Mouse (Mus musculus): Measurements from ENCODE around the gene 1300017J02Rik. TPM values are rescaled to one million over a fixed set of nuclear protein-coding genes. Genes with fewer than 3 reads are reported as not detected.

1300017J02Rik gene
- polyA plus RNA-seq, 1 experiment from 2014 or later = 1.9 TPM

DNA sequence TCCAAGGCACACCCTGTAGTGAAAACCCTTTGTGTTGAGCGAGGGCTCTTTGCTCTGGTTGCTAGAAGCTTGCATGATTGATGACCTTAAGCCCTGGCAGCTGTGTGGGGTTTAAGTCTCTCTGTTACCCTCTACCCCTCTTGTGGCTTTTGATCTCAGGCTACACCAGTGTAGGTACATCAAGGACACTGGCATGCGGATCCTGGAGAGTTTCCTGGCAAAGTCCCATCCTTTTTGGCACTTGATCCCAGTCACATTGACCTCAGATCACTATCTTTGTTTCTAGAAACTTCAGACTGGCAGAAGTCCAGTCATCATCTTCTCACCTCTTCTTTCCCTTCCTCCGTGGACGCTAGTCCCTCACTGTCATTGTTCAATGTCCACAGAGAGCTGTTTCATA lies 56.3 kb downstream of the 1300017J02Rik start:
- 60% methylated on average over 4 of the region's 4 CpGs for WGBS
- H3K4me3 ChIP-seq (ENCODE audit: low read depth, low read length) = no peak overlapping the region
- DNase-seq (ENCODE audit: low spot score) (no peak), ATAC-seq (ENCODE audit: insufficient number of reproducible peaks, low FRiP score, low TSS enrichment, low read depth) (no peak)
- H3K9me3 ChIP-seq (ENCODE audit: control insufficient read depth, low read length) = peaks cover 2% of the 10 kb centered on the region; the same call in 1 of the 2 replicates
- no peak overlapping the region for H3K27ac ChIP-seq (replicated peaks; ENCODE audit: low read depth, low read length)
- H3K27me3 ChIP-seq (ENCODE audit: control insufficient read depth, insufficient read depth, low read length) = no peaks in the 10 kb centered on the region
- H3K4me1 ChIP-seq (ENCODE audit: control insufficient read depth, insufficient read depth, low read length) = no peaks in the 10 kb centered on the region
- H3K36me3 ChIP-seq (ENCODE audit: control insufficient read depth, insufficient read depth, low read length) = no peaks in the 10 kb centered on the region
- H3K9ac ChIP-seq (ENCODE audit: low read length) = no peak overlapping the region
- no peak overlapping the region for H3K4me2 ChIP-seq (ENCODE audit: low read depth, severe bottlenecking)

DNA sequence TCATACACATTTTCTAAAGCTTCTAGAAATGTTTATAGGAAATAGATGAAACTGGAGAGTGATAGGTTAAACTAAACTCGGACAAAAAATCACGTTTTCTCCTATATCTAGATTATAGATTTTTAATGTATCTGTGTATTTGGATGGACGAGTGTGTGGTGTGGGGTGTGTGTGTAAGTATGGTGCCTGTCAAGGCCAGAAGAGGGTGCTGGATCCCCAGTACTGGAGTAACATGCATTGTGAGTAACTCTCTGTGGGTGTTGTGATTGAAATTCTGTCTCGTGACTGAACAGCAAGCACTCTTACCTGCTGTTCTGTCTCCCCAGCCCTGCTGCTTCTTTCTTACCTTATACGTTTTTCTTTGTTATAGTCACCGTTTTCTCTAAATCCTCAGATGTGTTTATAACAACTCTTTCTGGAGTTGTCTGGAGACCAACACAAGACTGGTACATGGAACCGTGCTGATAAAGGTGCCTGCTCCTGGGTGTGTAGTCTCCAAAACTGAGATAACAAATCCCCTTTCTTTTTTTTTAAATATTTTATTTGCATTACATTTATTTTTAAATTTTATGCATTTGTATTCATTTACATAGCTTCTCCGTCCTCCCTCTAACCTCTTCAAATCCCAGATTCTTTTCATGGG lies 58.2 kb downstream of the 1300017J02Rik start:
- 87% methylated on average over 8 of the region's 8 CpGs for WGBS
- H3K4me1 ChIP-seq (ENCODE audit: control insufficient read depth, insufficient read depth, low read length) = no peaks in the 10 kb centered on the region

DNA sequence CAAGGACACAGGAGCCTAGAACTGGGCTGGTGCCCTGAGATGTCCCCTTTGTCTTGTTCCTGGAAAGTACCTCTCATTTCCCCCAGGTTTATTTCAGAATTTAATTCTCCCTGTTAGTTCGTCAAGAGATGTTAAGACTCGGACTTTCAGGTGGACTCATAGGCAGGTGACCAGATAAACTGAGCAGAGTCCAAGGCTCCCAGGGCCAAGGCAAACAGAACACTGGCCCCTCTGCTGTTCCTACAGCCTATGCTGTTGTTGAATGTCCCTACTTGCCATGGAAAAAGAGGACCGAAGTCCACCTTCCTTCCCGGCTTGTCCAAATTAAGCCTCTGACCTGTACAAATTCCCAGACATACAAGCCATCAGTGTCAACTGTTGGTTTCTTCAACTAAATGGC lies 61.2 kb downstream of the 1300017J02Rik start:
- no peaks in the 10 kb centered on the region for H3K36me3 ChIP-seq (ENCODE audit: control insufficient read depth, insufficient read depth, low read length)
- DNase-seq (ENCODE audit: low spot score) = no peak
- WGBS = 88% methylated on average over 4 of the region's 4 CpGs
- no peak overlapping the region for H3K4me3 ChIP-seq (ENCODE audit: low read depth, low read length)
- no peaks in the 10 kb centered on the region for H3K9me3 ChIP-seq (ENCODE audit: control insufficient read depth, low read length)
- no peak overlapping the region for H3K27ac ChIP-seq (replicated peaks; ENCODE audit: low read depth, low read length)
- no peaks in the 10 kb centered on the region for H3K27me3 ChIP-seq (ENCODE audit: control insufficient read depth, insufficient read depth, low read length)
- ATAC-seq (ENCODE audit: insufficient number of reproducible peaks, low FRiP score, low TSS enrichment, low read depth) = no peak
- H3K4me1 ChIP-seq (ENCODE audit: control insufficient read depth, insufficient read depth, low read length) = no peaks in the 10 kb centered on the region
- no peak overlapping the region for H3K4me2 ChIP-seq (ENCODE audit: low read depth, severe bottlenecking)
- H3K9ac ChIP-seq (ENCODE audit: low read length) = no peak overlapping the region

More for the DNA sequence above, 58.2 kb downstream of the 1300017J02Rik start:
- Histone ChIP-seq H3K9me3 (ENCODE audit: control insufficient read depth, low read length) (no peaks in the 10 kb centered on the region), H3K27ac (replicated peaks; ENCODE audit: low read depth, low read length) (no peak overlapping the region), H3K36me3 (ENCODE audit: control insufficient read depth, insufficient read depth, low read length) (no peaks in the 10 kb centered on the region), H3K9ac (ENCODE audit: low read length) (no peak overlapping the region), H3K4me3 (ENCODE audit: low read depth, low read length) (no peak overlapping the region), H3K4me2 (ENCODE audit: low read depth, severe bottlenecking) (no peak overlapping the region), H3K27me3 (ENCODE audit: control insufficient read depth, insufficient read depth, low read length) (no peaks in the 10 kb centered on the region)
- no peak for DNase-seq (ENCODE audit: low spot score)
- no peak for ATAC-seq (ENCODE audit: insufficient number of reproducible peaks, low FRiP score, low TSS enrichment, low read depth)

DNA sequence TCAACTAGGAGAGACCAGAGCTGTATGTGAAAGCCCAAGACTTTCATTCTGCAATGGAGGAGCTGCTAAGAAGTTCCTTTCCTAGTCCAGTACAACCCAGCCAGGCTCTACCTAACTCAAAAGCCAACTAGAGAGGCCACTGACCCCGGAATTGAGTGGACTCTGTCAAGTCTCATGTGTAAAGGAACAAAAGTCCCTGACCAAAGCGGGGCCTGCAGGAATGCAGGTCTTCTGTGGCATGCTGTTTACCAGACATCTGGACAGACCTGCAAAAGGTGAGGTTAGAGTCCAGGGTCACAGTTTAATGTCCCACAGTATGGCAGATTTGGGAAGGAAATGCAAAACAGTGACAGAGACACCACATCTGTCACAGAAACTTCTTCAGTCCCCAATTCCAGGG lies 63.7 kb downstream of the 1300017J02Rik start:
- H3K27me3 ChIP-seq (ENCODE audit: control insufficient read depth, insufficient read depth, low read length) = no peaks in the 10 kb centered on the region
- H3K9ac ChIP-seq (ENCODE audit: low read length) = no peak overlapping the region
- ATAC-seq (ENCODE audit: insufficient number of reproducible peaks, low FRiP score, low TSS enrichment, low read depth) = no peak
- no peak overlapping the region for H3K4me3 ChIP-seq (ENCODE audit: low read depth, low read length)
- H3K36me3 ChIP-seq (ENCODE audit: control insufficient read depth, insufficient read depth, low read length) = no peaks in the 10 kb centered on the region
- H3K4me2 ChIP-seq (ENCODE audit: low read depth, severe bottlenecking) = no peak overlapping the region
- H3K27ac ChIP-seq (replicated peaks; ENCODE audit: low read depth, low read length) = no peak overlapping the region
- DNase-seq (ENCODE audit: low spot score) = no peak
- H3K9me3 ChIP-seq (ENCODE audit: control insufficient read depth, low read length) = no peaks in the 10 kb centered on the region
- WGBS = 74% methylated on average over 2 of the region's 2 CpGs
- H3K4me1 ChIP-seq (ENCODE audit: control insufficient read depth, insufficient read depth, low read length) = no peaks in the 10 kb centered on the region

DNA sequence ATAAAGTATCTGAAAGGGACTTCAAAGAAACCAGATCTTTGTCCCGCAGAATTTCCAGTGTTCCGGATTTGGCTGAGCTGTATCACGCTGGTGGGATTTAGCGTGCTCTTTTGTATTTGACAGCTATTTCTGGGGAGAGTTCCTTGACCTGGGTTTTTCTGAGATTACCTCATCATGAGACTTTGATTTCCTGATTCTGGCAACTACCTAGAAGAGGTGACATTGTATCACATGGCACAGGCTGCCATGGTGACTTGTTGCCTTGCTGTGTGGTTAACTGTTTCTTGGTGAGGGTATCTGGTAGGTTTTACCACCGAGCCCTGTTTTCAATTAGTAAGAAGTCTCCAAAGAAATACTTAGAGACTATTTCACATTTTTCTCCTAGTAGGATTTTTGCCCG lies 65.4 kb downstream of the 1300017J02Rik start:
- Histone ChIP-seq H3K9ac (ENCODE audit: low read length) (no peak overlapping the region), H3K36me3 (ENCODE audit: control insufficient read depth, insufficient read depth, low read length) (no peaks in the 10 kb centered on the region), H3K9me3 (ENCODE audit: control insufficient read depth, low read length) (no peaks in the 10 kb centered on the region), H3K4me1 (ENCODE audit: control insufficient read depth, insufficient read depth, low read length) (no peaks in the 10 kb centered on the region), H3K4me2 (ENCODE audit: low read depth, severe bottlenecking) (no peak overlapping the region), H3K27me3 (ENCODE audit: control insufficient read depth, insufficient read depth, low read length) (no peaks in the 10 kb centered on the region), H3K27ac (replicated peaks; ENCODE audit: low read depth, low read length) (no peak overlapping the region), H3K4me3 (ENCODE audit: low read depth, low read length) (no peak overlapping the region)
- 83% methylated on average over 6 of the region's 6 CpGs for WGBS
- ATAC-seq (ENCODE audit: insufficient number of reproducible peaks, low FRiP score, low TSS enrichment, low read depth) (no peak), DNase-seq (ENCODE audit: low spot score) (no peak)

DNA sequence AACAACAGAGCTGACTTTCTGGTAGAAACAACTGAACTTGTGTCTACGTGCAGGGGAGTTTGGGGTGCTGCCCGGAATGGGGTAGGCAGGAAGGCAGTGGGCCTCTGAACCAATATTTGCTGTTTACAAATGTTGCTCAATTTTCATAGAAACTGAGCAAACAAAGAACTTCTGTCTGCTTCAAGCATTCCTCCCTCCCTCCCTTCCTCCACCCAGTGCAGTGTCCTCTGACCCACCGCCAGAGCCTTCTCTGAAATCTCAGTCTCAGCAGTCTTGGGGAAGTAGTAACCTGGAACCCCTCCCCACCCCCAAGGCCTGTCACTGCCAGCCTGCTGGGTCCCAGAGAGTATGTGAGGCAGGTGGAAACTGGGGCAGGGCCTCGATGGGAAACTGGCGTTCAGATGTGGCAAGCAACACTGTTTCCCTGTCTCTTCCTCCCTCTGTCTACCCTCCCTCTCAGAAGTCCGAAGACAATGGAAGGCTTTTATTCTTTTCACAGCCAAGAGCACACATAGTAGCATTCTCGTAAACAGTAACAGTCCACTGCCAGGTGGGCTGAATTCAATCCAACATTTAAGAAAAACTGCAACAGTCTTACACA lies 70.2 kb downstream of the 1300017J02Rik start:
- no peaks in the 10 kb centered on the region for H3K36me3 ChIP-seq (ENCODE audit: control insufficient read depth, insufficient read depth, low read length)
- no peaks in the 10 kb centered on the region for H3K9me3 ChIP-seq (ENCODE audit: control insufficient read depth, low read length)
- H3K27ac ChIP-seq (replicated peaks; ENCODE audit: low read depth, low read length) = no peak overlapping the region
- no peak for ATAC-seq (ENCODE audit: insufficient number of reproducible peaks, low FRiP score, low TSS enrichment, low read depth)
- no peaks in the 10 kb centered on the region for H3K4me1 ChIP-seq (ENCODE audit: control insufficient read depth, insufficient read depth, low read length)
- 77% methylated on average over 7 of the region's 7 CpGs for WGBS
- H3K9ac ChIP-seq (ENCODE audit: low read length) = no peak overlapping the region
- no peak for DNase-seq (ENCODE audit: low spot score)
- no peak overlapping the region for H3K4me3 ChIP-seq (ENCODE audit: low read depth, low read length)
- no peak overlapping the region for H3K4me2 ChIP-seq (ENCODE audit: low read depth, severe bottlenecking)
- H3K27me3 ChIP-seq (ENCODE audit: control insufficient read depth, insufficient read depth, low read length) = no peaks in the 10 kb centered on the region

DNA sequence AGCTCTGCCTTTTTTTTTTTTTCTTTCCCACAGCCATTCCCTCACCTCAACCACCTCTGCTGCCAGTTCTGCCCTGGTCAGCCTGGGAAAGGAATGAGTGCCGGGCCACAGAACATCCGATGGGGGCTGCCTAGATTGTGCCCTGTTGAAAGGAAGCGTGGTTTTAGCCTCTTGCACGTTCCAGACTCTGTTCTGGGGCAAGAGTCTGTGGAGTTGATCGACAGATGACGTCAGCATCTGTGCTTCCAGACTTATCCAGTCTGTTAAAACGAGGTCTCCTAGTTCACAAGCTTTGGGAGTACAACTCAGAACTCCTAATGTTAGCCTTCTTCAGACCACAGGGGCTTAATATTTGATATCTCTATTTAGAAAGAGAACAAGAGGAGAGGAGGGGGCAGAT lies 70.8 kb downstream of the 1300017J02Rik start:
- no peak overlapping the region for H3K9ac ChIP-seq (ENCODE audit: low read length)
- H3K27ac ChIP-seq (replicated peaks; ENCODE audit: low read depth, low read length) = no peak overlapping the region
- DNase-seq (ENCODE audit: low spot score) (no peak), ATAC-seq (ENCODE audit: insufficient number of reproducible peaks, low FRiP score, low TSS enrichment, low read depth) (no peak)
- no peaks in the 10 kb centered on the region for H3K27me3 ChIP-seq (ENCODE audit: control insufficient read depth, insufficient read depth, low read length)
- no peaks in the 10 kb centered on the region for H3K9me3 ChIP-seq (ENCODE audit: control insufficient read depth, low read length)
- 85% methylated on average over 7 of the region's 7 CpGs for WGBS
- H3K4me3 ChIP-seq (ENCODE audit: low read depth, low read length) = no peak overlapping the region
- H3K4me1 ChIP-seq (ENCODE audit: control insufficient read depth, insufficient read depth, low read length) = no peaks in the 10 kb centered on the region
- H3K4me2 ChIP-seq (ENCODE audit: low read depth, severe bottlenecking) = no peak overlapping the region
- no peaks in the 10 kb centered on the region for H3K36me3 ChIP-seq (ENCODE audit: control insufficient read depth, insufficient read depth, low read length)

DNA sequence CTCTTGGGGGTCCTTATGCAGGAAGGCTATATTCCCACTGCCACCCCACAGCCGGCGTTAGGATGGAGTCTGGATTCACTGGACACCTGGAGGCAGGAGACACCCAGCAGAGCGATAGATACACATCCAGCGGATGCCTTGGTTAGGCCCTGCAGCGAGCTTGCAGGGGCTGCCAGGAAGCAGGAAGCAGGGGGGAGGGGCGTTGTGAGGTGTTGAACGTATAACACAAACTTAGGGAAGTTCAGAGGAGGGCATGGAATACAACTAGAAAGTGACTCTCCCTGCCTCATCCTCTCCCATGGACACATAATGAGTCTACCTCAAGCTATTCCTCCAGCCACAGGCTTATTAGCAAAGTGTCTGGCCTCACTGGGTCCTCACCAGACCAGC lies 71.9 kb downstream of the 1300017J02Rik start:
- no peak for DNase-seq (ENCODE audit: low spot score)
- H3K9me3 ChIP-seq (ENCODE audit: control insufficient read depth, low read length) = no peaks in the 10 kb centered on the region
- H3K27me3 ChIP-seq (ENCODE audit: control insufficient read depth, insufficient read depth, low read length) = no peaks in the 10 kb centered on the region
- H3K4me1 ChIP-seq (ENCODE audit: control insufficient read depth, insufficient read depth, low read length) = no peaks in the 10 kb centered on the region
- no peak overlapping the region for H3K4me3 ChIP-seq (ENCODE audit: low read depth, low read length)
- no peak for ATAC-seq (ENCODE audit: insufficient number of reproducible peaks, low FRiP score, low TSS enrichment, low read depth)
- H3K36me3 ChIP-seq (ENCODE audit: control insufficient read depth, insufficient read depth, low read length) = no peaks in the 10 kb centered on the region
- WGBS = 50% methylated on average over 7 of the region's 7 CpGs
- H3K4me2 ChIP-seq (ENCODE audit: low read depth, severe bottlenecking) = no peak overlapping the region
- H3K9ac ChIP-seq (ENCODE audit: low read length) = no peak overlapping the region
- H3K27ac ChIP-seq (replicated peaks; ENCODE audit: low read depth, low read length) = no peak overlapping the region
